13 mouse cellular contexts compared by ENCODE assay signal in the genomic region with DNA sequence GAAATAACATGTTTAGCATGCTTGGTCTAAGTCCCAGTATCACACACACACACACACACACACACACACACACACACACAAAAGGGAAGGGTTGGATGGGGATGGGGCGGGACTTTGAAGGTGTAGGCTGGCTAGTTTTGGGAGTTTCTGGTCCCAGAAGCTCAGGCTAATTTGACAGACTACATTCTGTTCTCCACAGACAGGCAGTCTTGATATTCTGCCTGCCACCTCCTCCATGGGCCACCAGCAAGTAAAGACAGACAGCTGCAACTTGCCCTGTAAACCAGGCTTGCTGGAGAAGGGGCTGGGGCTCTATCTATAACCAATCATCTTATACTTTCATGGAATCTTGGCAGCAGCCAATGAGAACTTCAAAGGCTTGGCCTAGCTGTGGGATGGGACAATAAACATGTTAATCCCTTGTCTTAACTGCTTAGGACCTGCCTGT. TPM values are rescaled to one million over a fixed set of nuclear protein-coding genes. Genes with fewer than 3 reads are reported as not detected.
DNase-seq lines count a peak whose midpoint lies in the region; ATAC-seq and TF ChIP-seq lines count a peak whose summit lies in the region.
"Had no signal": no experiment of that assay in that cellular context is flagged by ENCODE, and none has a peak within 500 bp of the region (broad histone marks: within the 10 kb centered on the region; RNA-seq: fewer than 3 reads in every experiment).

No protein-coding gene starts in this region.

- H3K4me1 ChIP-seq in intestine, embryonic 15.5 days (replicated peaks) = peaks cover 10% of the 10 kb centered on the region; the same call in 1 of the 2 replicates
- H3K4me1 ChIP-seq in intestine, postnatal 0 days (replicated peaks; ENCODE audit: control insufficient read depth, insufficient read depth, low read length) = no peaks in the 10 kb centered on the region
- peaks cover 21% of the 10 kb centered on the region for H3K4me1 ChIP-seq in liver, embryonic 11.5 days (replicated peaks; ENCODE audit: control insufficient read depth, insufficient read depth, low read length)

- H3K4me3 ChIP-seq in intestine, embryonic 15.5 days (replicated peaks) = no peak overlapping the region
- H3K4me3 ChIP-seq in intestine, postnatal 0 days (ENCODE audit: low read depth, low read length) = no peak overlapping the region
- H3K4me3 ChIP-seq in liver, embryonic 11.5 days (ENCODE audit: low read depth, low read length) = peak overlapping the region; percentile 41
- H3K4me3 ChIP-seq: neural tube, embryonic 12.5 days; stomach, embryonic 15.5 days had no signal

- WGBS in intestine, embryonic 15.5 days = 90% methylated on average over 1 of the region's 1 CpGs
- WGBS in intestine, postnatal 0 days = 100% methylated on average over 1 of the region's 1 CpGs
- 71% methylated on average over 1 of the region's 1 CpGs for WGBS in liver, embryonic 11.5 days

- H3K36me3 ChIP-seq in intestine, embryonic 15.5 days = no peaks in the 10 kb centered on the region
- H3K36me3 ChIP-seq in intestine, postnatal 0 days (ENCODE audit: control insufficient read depth, insufficient read depth) = no peaks in the 10 kb centered on the region; the same call in 1 of the 2 replicates
- H3K36me3 ChIP-seq in liver, embryonic 11.5 days (ENCODE audit: control insufficient read depth, insufficient read depth, low read length) = no peaks in the 10 kb centered on the region
- H3K36me3 ChIP-seq: stomach, embryonic 15.5 days had no signal

- DNase-seq in ES-CJ7 (ENCODE audit: low read depth, low spot score) = peak; percentile 74
- DNase-seq in Muller cell, postnatal 12 days (ENCODE audit: inconsistent ontology term) = peak; percentile 69
- DNase-seq in liver, embryonic 11.5 days (ENCODE audit: low spot score) = no peak
- DNase-seq in embryo, embryonic 11 days = no peak
- no peak for DNase-seq in left cerebral cortex, adult 8-10 months (ENCODE audit: low spot score in 2 of 2)
- DNase-seq: cerebellum, postnatal 10 days; kidney, adult 18-20 months; lung, postnatal 4 days had no signal

- H3K27me3 ChIP-seq in intestine, embryonic 15.5 days (replicated peaks) = no peaks in the 10 kb centered on the region
- no peaks in the 10 kb centered on the region for H3K27me3 ChIP-seq in intestine, postnatal 0 days (replicated peaks; ENCODE audit: control insufficient read depth, insufficient read depth, low read length)
- no peaks in the 10 kb centered on the region for H3K27me3 ChIP-seq in liver, embryonic 11.5 days (replicated peaks; ENCODE audit: control insufficient read depth, insufficient read depth, low read length)
- H3K27me3 ChIP-seq: neural tube, embryonic 12.5 days; Patski; stomach, embryonic 15.5 days had no signal

- no peak overlapping the region for H3K4me2 ChIP-seq in intestine, embryonic 15.5 days (replicated peaks)
- H3K4me2 ChIP-seq in intestine, postnatal 0 days (replicated peaks; ENCODE audit: low read depth) = no peak overlapping the region
- H3K4me2 ChIP-seq in liver, embryonic 11.5 days = peak overlapping the region; percentile 71
- H3K4me2 ChIP-seq: neural tube, embryonic 12.5 days; stomach, embryonic 15.5 days had no signal

- no peak overlapping the region for H3K27ac ChIP-seq in intestine, embryonic 15.5 days
- H3K27ac ChIP-seq in intestine, postnatal 0 days (ENCODE audit: low read depth, low read length) = no peak overlapping the region
- H3K27ac ChIP-seq in liver, embryonic 11.5 days (ENCODE audit: low read depth, low read length) = peak overlapping the region; percentile 93
- H3K27ac ChIP-seq: neural tube, embryonic 12.5 days; stomach, embryonic 15.5 days had no signal

- no peak for TF ChIP-seq CTCF in intestine, postnatal 0 days (IDR thresholded peaks at IDR 0.05; ENCODE audit: low read depth)

- no peak overlapping the region for H3K9ac ChIP-seq in intestine, embryonic 15.5 days
- H3K9ac ChIP-seq in intestine, postnatal 0 days (ENCODE audit: low read depth, low read length) = no peak overlapping the region
- H3K9ac ChIP-seq in liver, embryonic 11.5 days (ENCODE audit: low read depth, low read length) = peak overlapping the region; percentile 68
- H3K9ac ChIP-seq: neural tube, embryonic 12.5 days; stomach, embryonic 15.5 days had no signal

- H3K9me3 ChIP-seq in intestine, embryonic 15.5 days = no peaks in the 10 kb centered on the region
- no peaks in the 10 kb centered on the region for H3K9me3 ChIP-seq in intestine, postnatal 0 days (ENCODE audit: control insufficient read depth)
- no peaks in the 10 kb centered on the region for H3K9me3 ChIP-seq in liver, embryonic 11.5 days (ENCODE audit: control insufficient read depth, low read length)
- H3K9me3 ChIP-seq: neural tube, embryonic 12.5 days; stomach, embryonic 15.5 days had no signal

- ATAC-seq in intestine, embryonic 15.5 days = 0 out of 2 replicates have a peak, but pooled peaks have one; percentile 7
- no peak for ATAC-seq in intestine, postnatal 0 days
- ATAC-seq in liver, embryonic 11.5 days (replicated peaks; ENCODE audit: low FRiP score) = 0 out of 2 replicates have a peak, but pooled peaks have one; percentile 10
- ATAC-seq: Patski had no signal

RNA-seq across cellular contexts. Expression of gene Uso1, which starts 8.4 kb away (rescaled TPM):
- 42.4 and 45.9 TPM in 2 replicates for polyA plus RNA-seq in intestine, embryonic 15.5 days (2015; fragmentation: Nextera tagmentation; extraction: Ambion mirVana)
- polyA plus RNA-seq in intestine, postnatal 0 days (2015; fragmentation: Nextera tagmentation; extraction: Ambion mirVana) = 61.5 and 68.8 TPM in 2 replicates
- polyA plus RNA-seq in liver, embryonic 11.5 days (2014; fragmentation: Nextera tagmentation; extraction: Ambion mirVana) = 24.1 and 26.9 TPM in 2 replicates
- 10 to 100 TPM; 76.4 to 82.2 (median 79.0) TPM for total RNA-seq in left cerebral cortex, adult 8-10 months (2022)

RNA-seq across cellular contexts. Expression of gene G3bp2, which starts 45.8 kb away (rescaled TPM):
- 162 and 195 TPM in 2 replicates for polyA plus RNA-seq in intestine, embryonic 15.5 days (2015; fragmentation: Nextera tagmentation; extraction: Ambion mirVana)
- 121 and 132 TPM in 2 replicates for polyA plus RNA-seq in intestine, postnatal 0 days (2015; fragmentation: Nextera tagmentation; extraction: Ambion mirVana)
- 127 and 143 TPM in 2 replicates for polyA plus RNA-seq in liver, embryonic 11.5 days (2014; fragmentation: Nextera tagmentation; extraction: Ambion mirVana)
- total RNA-seq in left cerebral cortex, adult 8-10 months (2022) = 100 to 1,000 TPM; 204 to 226 (median 221) TPM

Comparison
In these comparisons a context has a peak if more than half of its experiments do, and no peak if none do; other contexts are left out.
1. DNase-seq: peak in ES-CJ7 (single experiment) and Muller cell, postnatal 12 days (single experiment); none in liver, embryonic 11.5 days (single experiment), embryo, embryonic 11 days (single experiment) and left cerebral cortex, adult 8-10 months (0 of 2).